Mouse (Mus musculus): ENCODE measurements around the gene Zfp976. TPM values are rescaled to one million over a fixed set of nuclear protein-coding genes. Genes with fewer than 3 reads are reported as not detected.
"Not testable (repeated sequence)": the region's sequence is repeated elsewhere in the genome, so short reads cannot be mapped to it uniquely, and the experiment has no call there.

Gene Zfp976
- total RNA-seq (2021): 1 to 10 TPM; 3.5 to 4.0 TPM

DNA sequence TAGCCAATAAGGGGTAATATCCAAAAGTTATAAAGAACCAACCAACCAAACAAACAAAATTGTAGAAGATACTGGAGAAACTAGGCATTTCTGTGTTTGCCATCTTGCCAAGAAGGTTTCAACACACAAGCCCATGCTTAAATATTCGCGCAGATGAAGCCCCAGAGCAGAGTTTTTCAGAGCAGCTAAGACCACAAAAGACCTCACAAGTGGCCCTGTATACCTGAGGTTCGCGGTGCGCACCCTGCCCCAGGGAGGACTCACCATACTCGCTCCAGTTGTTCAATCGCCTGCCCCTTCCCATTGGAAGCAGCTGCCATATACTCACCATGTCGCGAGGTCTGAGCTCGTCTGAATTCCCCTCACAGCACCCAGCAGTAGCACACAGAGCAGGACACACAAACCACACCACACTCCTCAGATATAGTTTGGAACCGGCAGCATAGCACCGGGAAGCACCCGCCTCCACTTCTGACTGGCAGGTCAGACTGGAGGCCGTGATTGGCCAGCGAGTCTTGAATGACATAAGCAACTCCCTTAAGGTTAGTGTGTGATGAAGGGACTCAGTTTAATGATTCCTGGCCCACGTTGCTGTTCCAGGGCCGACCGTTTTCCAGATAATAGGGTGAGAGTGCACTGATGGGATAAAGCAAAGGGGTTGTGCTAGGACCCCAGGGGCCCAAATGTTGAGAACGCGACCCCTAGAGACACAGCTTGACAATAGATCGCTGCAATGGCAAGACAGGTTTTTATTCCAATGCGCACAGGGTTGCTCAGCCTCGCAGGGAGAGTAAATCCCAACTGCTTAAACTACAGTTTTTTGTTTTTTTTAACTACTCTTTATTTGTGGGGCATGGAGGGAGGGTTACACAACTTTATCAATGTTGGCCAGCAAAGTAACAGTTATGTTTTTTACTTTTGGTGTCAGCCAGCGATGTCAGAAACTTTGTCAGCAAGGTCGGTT is at the start of gene Zfp976:
Zfp976 (minus strand) TSS at position 437 of the 964 bp plus-strand sequence.
- intact Hi-C loops (cut with DNase I): not testable (repeated sequence)

DNA sequence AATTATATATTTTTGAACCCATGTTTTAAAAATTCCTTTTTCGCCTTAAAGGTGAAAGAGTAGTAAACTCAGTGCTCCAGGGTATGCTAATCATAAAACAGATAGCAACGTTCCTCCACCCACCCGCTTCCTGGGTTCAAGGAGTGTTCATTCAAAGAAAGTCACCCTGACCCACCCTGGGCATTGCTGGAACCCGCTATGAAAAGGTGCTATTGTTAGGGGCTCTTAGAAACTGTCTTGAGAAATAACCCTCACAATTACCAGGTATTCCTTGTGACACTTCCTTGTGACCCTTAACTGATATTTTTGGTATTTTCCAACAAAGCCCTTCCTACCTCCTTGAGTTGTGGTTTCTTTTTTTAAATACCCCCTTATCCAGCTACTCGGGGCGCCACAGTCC is 37.7 kb upstream of the Zfp976 start:
- DNase-seq (ENCODE audit: extremely low spot score in 1 of 2, low spot score in 2 of 2); intact Hi-C loops (cut with DNase I): not testable (repeated sequence)

More for the DNA sequence above, at the start of gene Zfp976:
- peak; percentile 36 to 62 for DNase-seq (ENCODE audit: extremely low spot score in 1 of 2, low spot score in 2 of 2)

DNA sequence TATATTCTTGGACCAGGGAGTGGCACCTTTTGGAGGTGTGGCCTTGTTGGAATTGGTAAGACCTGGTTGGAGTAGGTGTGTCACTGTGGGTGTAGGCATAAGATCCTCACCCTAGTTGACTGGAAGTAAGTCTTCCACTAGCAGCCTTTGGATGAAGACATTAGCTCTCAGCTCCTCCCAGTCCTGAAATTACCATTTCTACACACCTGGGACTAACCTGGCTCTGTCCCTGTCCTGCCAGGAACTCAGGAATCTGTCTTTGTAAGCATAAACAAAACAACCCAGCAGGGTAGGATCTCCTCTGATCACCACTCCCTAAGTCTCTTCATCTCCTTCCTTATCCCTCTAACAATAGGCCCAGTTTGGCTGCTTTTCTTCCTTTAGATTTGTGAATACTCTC is 37.3 kb upstream of the Zfp976 start:
- DNase-seq (ENCODE audit: extremely low spot score in 1 of 2, low spot score in 2 of 2); intact Hi-C loops (cut with DNase I): not testable (repeated sequence)

DNA sequence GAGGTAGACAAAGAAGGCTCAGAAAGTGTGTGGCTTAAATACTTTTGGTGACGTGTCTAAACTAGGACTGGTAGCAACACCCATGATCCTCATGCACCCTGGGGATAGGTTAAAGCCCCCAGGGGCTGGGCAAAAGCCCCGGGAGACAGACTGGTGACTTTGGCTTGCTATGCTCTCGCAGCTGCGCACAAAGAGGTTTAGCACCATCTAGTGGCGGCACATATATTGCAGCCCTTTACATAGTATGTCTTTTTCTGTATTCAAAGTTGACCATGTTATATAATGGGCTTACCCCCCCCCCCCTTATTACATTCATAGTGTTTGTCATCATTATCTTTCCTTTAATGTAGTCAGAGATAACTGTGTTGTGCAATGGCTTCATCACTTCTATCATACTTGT is 17.8 kb upstream of the Zfp976 start:
- DNase-seq (ENCODE audit: extremely low spot score in 1 of 2, low spot score in 2 of 2); intact Hi-C loops (cut with DNase I): not testable (repeated sequence)

DNA sequence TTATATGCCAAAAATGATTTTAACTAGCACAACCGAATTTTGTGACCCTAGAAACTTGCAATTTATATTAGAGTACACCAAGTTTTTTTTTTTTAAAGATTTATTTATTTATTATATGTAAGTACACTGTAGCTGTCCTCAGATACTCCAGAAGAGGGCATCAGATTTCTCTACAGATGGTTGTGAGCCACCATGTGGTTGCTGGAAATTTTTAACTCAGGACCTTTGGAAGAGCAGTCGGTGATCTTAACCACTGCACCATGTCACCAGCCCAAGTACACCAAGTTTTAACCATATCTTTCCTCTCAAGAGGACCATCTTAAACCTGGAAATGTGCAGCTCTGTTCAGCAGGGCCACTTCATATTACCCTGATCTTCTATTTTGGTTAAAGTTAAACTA is 12.8 kb upstream of the Zfp976 start:
- intact Hi-C loops (cut with DNase I); DNase-seq (ENCODE audit: extremely low spot score in 1 of 2, low spot score in 2 of 2): not testable (repeated sequence)

DNA sequence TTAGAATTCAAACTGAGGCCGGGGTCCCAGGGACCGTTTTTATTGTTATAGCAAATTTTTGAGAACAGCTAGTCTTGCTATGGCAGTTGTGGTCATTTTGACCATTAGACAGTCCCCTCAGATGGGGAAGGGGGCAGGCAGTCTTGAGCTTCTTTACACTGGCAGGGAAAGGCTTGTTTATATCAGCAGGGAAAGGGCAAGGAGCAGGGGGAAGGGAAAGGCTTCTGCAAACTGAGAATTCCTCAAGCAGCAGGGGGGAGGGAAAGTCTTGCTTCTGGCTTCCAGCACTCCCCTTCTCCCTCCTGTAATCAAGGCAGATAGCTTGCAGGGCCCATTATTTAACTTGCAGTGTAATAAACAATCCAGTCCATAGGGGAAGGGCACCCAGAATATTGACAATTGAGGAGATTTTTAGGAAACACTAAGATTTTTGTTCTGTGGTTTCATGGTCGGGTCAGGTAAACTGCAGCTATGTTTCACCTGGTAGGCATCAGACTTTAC is 782 bp upstream of the Zfp976 start:
- intact Hi-C loops (cut with DNase I); DNase-seq (ENCODE audit: extremely low spot score in 1 of 2, low spot score in 2 of 2): not testable (repeated sequence)

DNA sequence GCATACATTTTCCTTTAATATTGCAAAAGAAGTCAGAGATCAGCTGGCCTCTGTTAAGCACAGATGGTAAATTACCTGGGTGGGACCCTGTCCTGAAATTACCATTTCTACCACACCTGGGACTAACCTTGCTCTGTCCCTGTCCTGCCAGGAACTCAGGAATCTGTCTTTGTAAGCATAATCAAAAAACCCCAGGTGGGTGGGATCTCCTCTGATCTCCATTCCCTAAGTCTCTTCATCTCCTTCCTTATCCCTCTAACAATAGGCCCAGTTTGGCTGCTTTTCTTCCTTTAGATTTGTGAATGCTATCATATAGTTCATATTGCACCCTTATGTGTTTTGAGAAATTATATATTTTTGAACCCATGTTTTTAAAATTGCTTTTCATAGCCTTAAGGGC is 11.4 kb downstream of the Zfp976 start:
- DNase-seq (ENCODE audit: extremely low spot score in 1 of 2, low spot score in 2 of 2); intact Hi-C loops (cut with DNase I): not testable (repeated sequence)

DNA sequence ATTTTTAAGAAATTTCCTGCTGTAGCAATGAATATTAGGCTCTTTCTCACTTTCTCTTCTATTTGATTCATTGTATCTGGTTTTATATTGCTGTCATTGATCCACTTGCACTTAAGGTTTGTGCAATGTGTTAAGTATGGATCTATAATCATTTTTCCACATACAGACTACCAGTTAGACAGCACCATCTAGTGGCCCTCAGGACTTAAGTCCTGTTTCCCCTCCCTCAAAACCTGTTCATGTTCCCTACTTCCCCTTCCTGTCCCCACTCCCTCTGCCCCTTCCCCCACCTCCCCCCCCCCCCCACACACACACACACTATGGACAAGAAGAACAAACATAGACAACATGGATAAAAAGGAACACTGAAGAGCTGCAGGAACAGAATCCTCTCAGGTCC is 46.7 kb downstream of the Zfp976 start:
- DNase-seq (ENCODE audit: extremely low spot score in 1 of 2, low spot score in 2 of 2); intact Hi-C loops (cut with DNase I): not testable (repeated sequence)

DNA sequence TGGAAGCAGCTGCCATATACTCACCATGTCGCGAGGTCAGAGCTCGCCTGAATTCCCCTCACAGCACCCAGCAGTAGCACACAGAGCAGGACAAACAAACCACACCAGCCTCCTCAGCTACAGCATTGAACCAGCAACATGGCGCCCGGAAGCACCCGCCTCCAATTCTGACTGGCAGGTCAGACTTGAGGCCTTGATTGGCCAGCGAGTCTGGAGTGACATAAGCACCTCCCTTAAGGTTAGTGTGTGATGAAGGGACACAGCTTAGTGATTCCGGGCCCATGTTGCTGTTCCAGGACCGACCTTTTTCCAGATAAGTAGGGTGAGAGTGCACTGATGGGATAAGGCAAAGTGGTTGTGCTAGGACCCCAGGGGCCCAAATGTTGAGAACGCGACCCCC is 50.0 kb downstream of the Zfp976 start, which contains the start of gene Zfp977:
Zfp977 (minus strand) TSS at position 135 of the 400 bp plus-strand sequence.
- DNase-seq (ENCODE audit: extremely low spot score in 1 of 2, low spot score in 2 of 2); intact Hi-C loops (cut with DNase I): not testable (repeated sequence)

DNA sequence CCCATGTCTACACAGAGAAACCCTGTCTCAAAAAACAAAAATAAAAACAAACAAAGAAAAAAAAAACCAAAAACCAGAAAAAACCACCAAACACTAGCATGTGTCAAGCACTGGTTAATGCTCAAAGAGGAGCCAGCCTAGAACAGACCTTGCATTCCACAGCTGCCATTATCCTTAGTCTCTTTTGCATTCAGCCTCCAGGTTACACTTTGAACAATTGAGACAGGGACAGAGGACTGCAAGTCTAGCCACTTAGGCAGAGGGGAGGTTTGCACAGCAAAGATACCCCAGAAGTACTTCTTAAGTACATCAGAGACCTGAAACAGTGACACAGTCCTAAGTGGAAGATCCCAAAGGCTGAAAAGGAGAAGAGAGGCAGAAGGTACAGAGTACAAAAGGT is 51.1 kb downstream of the Zfp976 start:
- intact Hi-C loops (cut with DNase I); DNase-seq (ENCODE audit: extremely low spot score in 1 of 2, low spot score in 2 of 2): not testable (repeated sequence)

DNA sequence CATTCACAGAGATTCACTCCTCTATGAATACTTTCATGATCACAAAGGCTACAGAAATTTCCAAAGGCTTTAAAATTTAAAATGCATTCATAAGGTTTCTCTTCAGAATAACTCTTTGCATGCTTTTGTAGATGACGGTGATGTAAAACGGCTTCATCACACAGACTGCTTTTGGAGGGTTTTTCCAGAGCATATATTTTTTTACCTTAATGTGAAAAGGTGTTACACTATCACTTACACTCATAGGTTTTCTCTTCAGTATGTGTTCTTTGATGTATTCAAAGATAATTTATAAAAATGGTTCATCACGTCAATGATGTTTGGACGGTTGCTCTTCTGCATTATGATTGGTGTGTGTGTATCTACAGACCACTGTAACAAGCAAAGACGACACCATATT is 63.9 kb downstream of the Zfp976 start, which contains the start of gene Gm21028:
Gm21028 (minus strand) TSS at position 101 of the 400 bp plus-strand sequence.
- DNase-seq (ENCODE audit: extremely low spot score in 1 of 2, low spot score in 2 of 2): no peak
- intact Hi-C loops (cut with DNase I): no loop called here

Small RNAs within 50 kb of the gene (microRNA-seq; reads per million reads assigned to microRNA genes)
- not detected for gene Gm24938

Other genes with a start within 250 kb of the Zfp976 start
- gene 4933421I07Rik, start 194.5 kb downstream of the Zfp976 start, total RNA-seq (2021): not detected
- 10 to 100 TPM; 15.4 to 16.2 TPM for gene Zfp141, start 136.8 kb downstream of the Zfp976 start, total RNA-seq (2021)
- not detected for gene Gm21028, start 64.0 kb downstream of the Zfp976 start, total RNA-seq (2021)
- 1 to 10 TPM; 2.8 to 3.5 TPM for gene Zfp977, start 50.0 kb downstream of the Zfp976 start, total RNA-seq (2021)
- 1 to 10 TPM; 5.0 to 6.2 TPM for gene Zfp975, start 50.2 kb upstream of the Zfp976 start, total RNA-seq (2021)
- not detected for gene Gm17067, start 84.4 kb upstream of the Zfp976 start, total RNA-seq (2021)
- gene Vmn2r62, start 150.9 kb upstream of the Zfp976 start, total RNA-seq (2021): not detected
- gene Gm2381, start 224.6 kb upstream of the Zfp976 start, total RNA-seq (2021): under 1 TPM; 0.17 to 0.43 TPM